Mouse (Mus musculus): Measurements from ENCODE around the gene Rnf212b. TPM values are rescaled to one million over a fixed set of nuclear protein-coding genes. Genes with fewer than 3 reads are reported as not detected.

The Rnf212b gene
- total RNA-seq, 2 experiments from 2014 or later = not detected

- intact Hi-C loops (cut with DNase I) = no loop called here
- no peak for DNase-seq (ENCODE audit: low spot score in 2 of 2)
Observed at GRCm38 (mm10) chr14:54793894-54794830, 19.8 kb upstream of the Rnf212b start.

GRCm38 (mm10) chr14:54795901-54796300 lies 18.0 kb upstream of the Rnf212b start:
- no peak for DNase-seq (ENCODE audit: low spot score in 2 of 2)
- intact Hi-C loops (cut with DNase I) = no loop called here

- intact Hi-C loops (cut with DNase I) = no loop called here
- no peak for DNase-seq (ENCODE audit: low spot score in 2 of 2)
Observed at GRCm38 (mm10) chr14:54796760-54797159, 17.2 kb upstream of the Rnf212b start.

- intact Hi-C loops (cut with DNase I) = no loop called here
Observed at GRCm38 (mm10) chr14:54799686-54800085, 14.3 kb upstream of the Rnf212b start.

GRCm38 (mm10) chr14:54802428-54802827 lies 11.5 kb upstream of the Rnf212b start:
- intact Hi-C loops (cut with DNase I) = no loop called here
- DNase-seq (ENCODE audit: low spot score in 2 of 2) = no peak

More at GRCm38 (mm10) chr14:54799686-54800085, 14.3 kb upstream of the Rnf212b start:
- no peak for DNase-seq (ENCODE audit: low spot score in 2 of 2)

GRCm38 (mm10) chr14:54806124-54806523 lies 7.8 kb upstream of the Rnf212b start:
- DNase-seq (ENCODE audit: low spot score in 2 of 2) = no peak
- intact Hi-C loops (cut with DNase I) = no loop called here

GRCm38 (mm10) chr14:54808718-54809667 lies 4.9 kb upstream of the Rnf212b start:
- intact Hi-C loops (cut with DNase I) = no loop called here
- no peak for DNase-seq (ENCODE audit: low spot score in 2 of 2)

- intact Hi-C loops (cut with DNase I) = no loop called here
- no peak for DNase-seq (ENCODE audit: low spot score in 2 of 2)
Observed at GRCm38 (mm10) chr14:54809668-54810033, 4.3 kb upstream of the Rnf212b start.

- intact Hi-C loops (cut with DNase I) = no loop called here
- no peak for DNase-seq (ENCODE audit: low spot score in 2 of 2)
Observed at GRCm38 (mm10) chr14:54815737-54816136, 1.8 kb downstream of the Rnf212b start.

GRCm38 (mm10) chr14:54817791-54818190 lies 3.9 kb downstream of the Rnf212b start:
- DNase-seq (ENCODE audit: low spot score in 2 of 2) = peak; percentile 20 to 40
- intact Hi-C loops (cut with DNase I) = loop anchor here (1.0 kb wide), 1 partner anchor 103 kb away; no protein-coding TSS in a partner anchor

- no peak for DNase-seq (ENCODE audit: low spot score in 2 of 2)
- intact Hi-C loops (cut with DNase I) = no loop called here
Observed at GRCm38 (mm10) chr14:54822301-54822700, 8.4 kb downstream of the Rnf212b start.

GRCm38 (mm10) chr14:54823716-54824115 lies 9.8 kb downstream of the Rnf212b start:
- no peak for DNase-seq (ENCODE audit: low spot score in 2 of 2)
- intact Hi-C loops (cut with DNase I) = no loop called here

- intact Hi-C loops (cut with DNase I) = loop anchor here (2.0 kb wide), 1 partner anchor 171 kb away; the partner anchor contains the start of gene Ngdn
- peak in 1 of 2 experiments; percentile 42 for DNase-seq (ENCODE audit: low spot score in 2 of 2)
Observed at GRCm38 (mm10) chr14:54843461-54843860, 29.5 kb downstream of the Rnf212b start.

GRCm38 (mm10) chr14:54855726-54856125 lies 41.8 kb downstream of the Rnf212b start:
- DNase-seq (ENCODE audit: low spot score in 2 of 2) = no peak
- intact Hi-C loops (cut with DNase I) = no loop called here

- DNase-seq (ENCODE audit: low spot score in 2 of 2) = no peak
- intact Hi-C loops (cut with DNase I) = no loop called here
Observed at GRCm38 (mm10) chr14:54856703-54857102, 42.8 kb downstream of the Rnf212b start.

- no peak for DNase-seq (ENCODE audit: low spot score in 2 of 2)
- intact Hi-C loops (cut with DNase I) = no loop called here
Observed at GRCm38 (mm10) chr14:54857891-54858290, 44.0 kb downstream of the Rnf212b start.

GRCm38 (mm10) chr14:54860511-54860910 lies 46.6 kb downstream of the Rnf212b start:
- peak; percentile 75 to 77 for DNase-seq (ENCODE audit: low spot score in 2 of 2)
- intact Hi-C loops (cut with DNase I) = loop anchor here (2.0 kb wide), 1 partner anchor 146 kb away; no protein-coding TSS in a partner anchor

- intact Hi-C loops (cut with DNase I) = no loop called here
- DNase-seq (ENCODE audit: low spot score in 2 of 2) = peak; percentile 91 to 93
Observed at GRCm38 (mm10) chr14:54863501-54864312, 49.8 kb downstream of the Rnf212b start.

Data from left cerebral cortex, postnatal 14 days (tissue).